Mouse (Mus musculus) midbrain, embryonic 11.5 days (tissue): ENCODE measurements around the gene Apba2. TPM values are rescaled to one million over a fixed set of nuclear protein-coding genes. Genes with fewer than 3 reads are reported as not detected.

Experiments used
- ATAC-seq: fragments of 200-750 bp; cut with Nextera tagmentation; 2 replicates; pipeline ENCODE4 v1.8.0; 2017; ENCODE audit warnings: moderate TSS enrichment, moderate library complexity; ENCODE audit not compliant: low FRiP score
- DNase-seq: peaks from one replicate; pipeline ENCODE4 v3.0.0; 2015; ENCODE audit warnings: low spot score; ENCODE audit errors: missing footprints
- H3K27ac ChIP-seq: fragments of 300-500 bp; sonication (generic); 2 replicates; pipeline ENCODE4 v1.5.1; 2014; ENCODE audit warnings: low read depth, low read length
- H3K27me3 ChIP-seq: fragments of 300-500 bp; sonication (generic); 2 replicates; pipeline ENCODE4 v1.6.1; 2014; ENCODE audit warnings: mild to moderate bottlenecking, low read length, moderate library complexity, mixed read lengths; ENCODE audit not compliant: control insufficient read depth, insufficient read depth
- H3K36me3 ChIP-seq: fragments of 300-500 bp; sonication (generic); 2 replicates; pipeline ENCODE4 v1.6.1; 2014; ENCODE audit warnings: mild to moderate bottlenecking, low read length, moderate library complexity, mixed read lengths; ENCODE audit not compliant: control insufficient read depth, insufficient read depth
- H3K4me1 ChIP-seq: fragments of 300-500 bp; sonication (generic); 2 replicates; pipeline ENCODE4 v1.6.1; 2014; ENCODE audit warnings: low read length; ENCODE audit not compliant: control insufficient read depth, insufficient read depth
- H3K4me2 ChIP-seq: fragments of 300-500 bp; sonication (generic); 2 replicates; pipeline ENCODE4 v1.6.1; 2014; ENCODE audit warnings: mild to moderate bottlenecking, moderate library complexity
- H3K4me3 ChIP-seq: fragments of 300-500 bp; sonication (generic); 2 replicates; pipeline ENCODE4 v1.5.1; 2014; ENCODE audit warnings: low read depth, low read length
- H3K9ac ChIP-seq: fragments of 300-500 bp; sonication (generic); 2 replicates; pipeline ENCODE4 v1.6.1; 2014; ENCODE audit warnings: low read length
- H3K9me3 ChIP-seq: fragments of 300-500 bp; sonication (generic); 2 replicates; pipeline ENCODE4 v1.6.1; 2016; ENCODE audit warnings: low read length; ENCODE audit not compliant: control insufficient read depth
- WGBS: fragments of 180-500 bp; shearing (Covaris S2); extraction: QIAGEN DNeasy Blood & Tissue Kit; methylation state at CpG from one replicate; pipeline ENCODE4 v1.1.7; 2014; 5-methylcytosine and 5-hydroxymethylcytosine counted together
- polyA plus RNA-seq: library from polyadenylated mRNA; unstranded; fragments of >200 nt; fragmentation: Nextera tagmentation; extraction: Ambion mirVana; gene quantifications from 2 replicates; pipeline ENCODE4 v1.2.1, GENCODE M21; 2014

The Apba2 gene
- polyA plus RNA-seq, 1 experiment from 2014 or later, result 82.4 TPM

GRCm38 (mm10) chr7:64728816-64729215 lies 227.3 kb downstream of the Apba2 start:
- H3K4me2 ChIP-seq, result no peak overlapping the region
- no peak for DNase-seq
- H3K4me3 ChIP-seq, result no peak overlapping the region
- no peaks in the 10 kb centered on the region for H3K36me3 ChIP-seq
- H3K27ac ChIP-seq, result no peak overlapping the region
- no peak overlapping the region for H3K9ac ChIP-seq
- no peaks in the 10 kb centered on the region; the same call in 1 of the 2 replicates for H3K4me1 ChIP-seq
- H3K9me3 ChIP-seq, result no peaks in the 10 kb centered on the region
- no peak for ATAC-seq
- H3K27me3 ChIP-seq, result no peaks in the 10 kb centered on the region
- 82% methylated on average over 3 of the region's 3 CpGs for WGBS

- Histone ChIP-seq H3K9me3 (no peaks in the 10 kb centered on the region), H3K4me2 (no peak overlapping the region), H3K4me3 (no peak overlapping the region), H3K36me3 (no peaks in the 10 kb centered on the region), H3K9ac (no peak overlapping the region), H3K4me1 (no peaks in the 10 kb centered on the region; the same call in 1 of the 2 replicates), H3K27me3 (no peaks in the 10 kb centered on the region), H3K27ac (no peak overlapping the region)
- DNase-seq, result peak; percentile 93
- peak; percentile 51; the same call in 1 of the 2 replicates for ATAC-seq
- 31% methylated on average over 7 of the region's 7 CpGs for WGBS
Measured at GRCm38 (mm10) chr7:64729785-64730184, 228.3 kb downstream of the Apba2 start.

- 19% methylated on average over 11 of the region's 11 CpGs for WGBS
Measured at GRCm38 (mm10) chr7:64739131-64739530, 237.6 kb downstream of the Apba2 start.

GRCm38 (mm10) chr7:64741333-64742307 lies 240.1 kb downstream of the Apba2 start:
- WGBS, result 31% methylated on average over 8 of the region's 8 CpGs
- Histone ChIP-seq H3K4me2 (no peak overlapping the region), H3K4me3 (no peak overlapping the region), H3K4me1 (peaks cover 14% of the 10 kb centered on the region), H3K9ac (no peak overlapping the region), H3K27me3 (peaks cover 3% of the 10 kb centered on the region; the same call in 1 of the 2 replicates), H3K36me3 (0 out of 2 replicates have a peak, but pooled peaks cover 2% of the 10 kb centered on the region), H3K9me3 (no peaks in the 10 kb centered on the region), H3K27ac (no peak overlapping the region)
- ATAC-seq (peak; percentile 82), DNase-seq (peak; percentile 99)

More at GRCm38 (mm10) chr7:64739131-64739530, 237.6 kb downstream of the Apba2 start:
- Histone ChIP-seq H3K4me2 (0 out of 2 replicates have a peak overlapping the region, but pooled peaks have one; percentile 9), H3K9me3 (no peaks in the 10 kb centered on the region), H3K4me3 (no peak overlapping the region), H3K27ac (no peak overlapping the region), H3K4me1 (peaks cover 14% of the 10 kb centered on the region), H3K9ac (0 out of 2 replicates have a peak overlapping the region, but pooled peaks have one; percentile 12), H3K27me3 (peaks cover 3% of the 10 kb centered on the region; the same call in 1 of the 2 replicates), H3K36me3 (no peaks in the 10 kb centered on the region)
- DNase-seq, result peak; percentile 90
- ATAC-seq, result no peak

GRCm38 (mm10) chr7:64743610-64744009 lies 242.1 kb downstream of the Apba2 start:
- H3K9ac ChIP-seq, result no peak overlapping the region
- ATAC-seq (no peak), DNase-seq (no peak)
- no peak overlapping the region for H3K27ac ChIP-seq
- H3K4me2 ChIP-seq, result no peak overlapping the region
- no peak overlapping the region for H3K4me3 ChIP-seq
- peaks cover 12% of the 10 kb centered on the region for H3K4me1 ChIP-seq
- no peaks in the 10 kb centered on the region for H3K9me3 ChIP-seq
- peaks cover 3% of the 10 kb centered on the region; the same call in 1 of the 2 replicates for H3K27me3 ChIP-seq
- 87% methylated on average over 7 of the region's 7 CpGs for WGBS
- H3K36me3 ChIP-seq, result 0 out of 2 replicates have a peak, but pooled peaks cover 2% of the 10 kb centered on the region

- Histone ChIP-seq H3K4me2 (no peak overlapping the region), H3K9ac (no peak overlapping the region), H3K9me3 (no peaks in the 10 kb centered on the region), H3K4me3 (no peak overlapping the region), H3K27me3 (no peaks in the 10 kb centered on the region), H3K36me3 (no peaks in the 10 kb centered on the region), H3K27ac (no peak overlapping the region), H3K4me1 (no peaks in the 10 kb centered on the region)
- ATAC-seq (peak; percentile 66), DNase-seq (peak; percentile 95)
- WGBS, result 40% methylated on average over 5 of the region's 5 CpGs
Measured at GRCm38 (mm10) chr7:64751465-64751864, 250.0 kb downstream of the Apba2 start.

- Histone ChIP-seq H3K27me3 (no peaks in the 10 kb centered on the region), H3K4me3 (no peak overlapping the region), H3K9me3 (no peaks in the 10 kb centered on the region), H3K9ac (no peak overlapping the region), H3K4me2 (no peak overlapping the region), H3K27ac (no peak overlapping the region), H3K4me1 (no peaks in the 10 kb centered on the region), H3K36me3 (no peaks in the 10 kb centered on the region)
- 97% methylated on average over 7 of the region's 7 CpGs for WGBS
- DNase-seq, result no peak
- ATAC-seq, result no peak
Measured at GRCm38 (mm10) chr7:64752133-64752532, 250.6 kb downstream of the Apba2 start.

- Histone ChIP-seq H3K36me3 (no peaks in the 10 kb centered on the region), H3K9ac (no peak overlapping the region), H3K4me2 (no peak overlapping the region), H3K27ac (no peak overlapping the region), H3K4me1 (no peaks in the 10 kb centered on the region), H3K9me3 (no peaks in the 10 kb centered on the region), H3K27me3 (no peaks in the 10 kb centered on the region), H3K4me3 (no peak overlapping the region)
- ATAC-seq (no peak), DNase-seq (no peak)
- WGBS, result 80% methylated on average over 6 of the region's 6 CpGs
Measured at GRCm38 (mm10) chr7:64753678-64754077, 252.2 kb downstream of the Apba2 start.

GRCm38 (mm10) chr7:64754161-64754560 lies 252.7 kb downstream of the Apba2 start:
- Histone ChIP-seq H3K9me3 (no peaks in the 10 kb centered on the region), H3K27me3 (no peaks in the 10 kb centered on the region), H3K4me1 (no peaks in the 10 kb centered on the region), H3K4me3 (no peak overlapping the region), H3K4me2 (no peak overlapping the region), H3K36me3 (no peaks in the 10 kb centered on the region), H3K27ac (no peak overlapping the region), H3K9ac (no peak overlapping the region)
- no peak for DNase-seq
- WGBS, result 83% methylated on average over 7 of the region's 7 CpGs
- ATAC-seq, result no peak
